Mouse (Mus musculus): ENCODE data around the gene Ifi202b. TPM values are rescaled to one million over a fixed set of nuclear protein-coding genes. Genes with fewer than 3 reads are reported as not detected.
"Not testable (repeated sequence)": the region's sequence is repeated elsewhere in the genome, so short reads cannot be mapped to it uniquely, and the experiment has no call there.

Gene Ifi202b
- 0.07 TPM in 1 of 2 replicates, not detected in the other for polyA plus RNA-seq (2015; fragmentation: Nextera tagmentation; extraction: Ambion mirVana)

DNA sequence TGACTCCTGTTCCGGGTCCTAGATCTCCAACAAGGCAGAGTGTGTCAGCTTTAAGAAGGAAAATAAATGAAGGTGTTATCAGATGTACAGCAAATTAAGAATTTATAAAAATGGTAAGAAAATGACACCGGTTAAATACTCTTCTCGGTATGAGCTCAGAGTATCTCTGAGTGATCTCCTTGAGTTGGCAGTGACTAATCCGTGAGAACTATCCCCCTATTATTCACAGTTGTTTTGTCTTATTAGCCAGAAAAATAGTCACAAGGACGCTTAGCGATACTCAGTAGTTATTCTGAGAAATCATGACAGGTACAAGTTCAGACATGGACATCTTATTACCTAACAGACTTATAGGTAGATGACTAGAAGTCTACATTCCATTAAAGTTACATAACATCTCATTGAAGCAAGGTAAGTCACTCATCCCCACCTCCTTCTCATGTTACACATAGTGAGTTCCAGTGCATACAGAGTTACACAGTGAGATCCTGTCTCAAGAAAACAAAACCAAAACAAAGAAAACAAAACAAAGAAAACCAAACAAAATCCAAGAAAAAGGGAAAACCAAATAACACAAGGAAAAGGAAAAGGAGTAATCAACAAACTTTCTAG lies at the start of gene Ifi202b:
Gene Ifi202b (minus strand): TSS at position 51 of the 612 bp plus-strand sequence.
- H3K9me3 ChIP-seq (ENCODE audit: low read length); H3K4me2 ChIP-seq (replicated peaks; ENCODE audit: low read depth, low read length); H3K9ac ChIP-seq (replicated peaks; ENCODE audit: low read depth); ATAC-seq; H3K27ac ChIP-seq (ENCODE audit: low read length); H3K4me3 ChIP-seq (ENCODE audit: low read depth, low read length); H3K4me1 ChIP-seq (ENCODE audit: insufficient read depth, low read depth, low read length); H3K36me3 ChIP-seq (ENCODE audit: insufficient read depth, low read length); DNase-seq (ENCODE audit: low spot score); H3K27me3 ChIP-seq (replicated peaks; ENCODE audit: insufficient read depth, low read length): not testable (repeated sequence)
- 72% methylated on average over 6 of the region's 6 CpGs for WGBS

DNA sequence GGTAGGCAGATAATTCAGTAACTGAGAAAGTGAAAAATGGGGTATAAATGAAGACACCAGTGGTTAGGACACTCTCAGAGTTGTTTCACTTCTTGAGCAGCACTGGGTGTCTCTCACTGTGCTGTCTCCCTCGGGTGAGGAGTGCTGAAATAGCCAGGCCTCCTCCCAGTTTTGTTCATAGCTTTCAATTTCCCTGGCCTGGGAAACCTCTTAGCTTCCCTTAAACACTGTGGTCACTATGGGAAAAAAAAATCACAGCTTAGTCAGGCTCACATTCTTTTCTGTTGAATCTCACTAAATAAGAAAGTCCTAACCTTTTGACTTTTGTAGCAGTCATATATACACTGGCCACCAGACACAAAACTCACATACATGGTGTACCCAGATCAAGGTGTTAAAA lies 49.2 kb upstream of the Ifi202b start, which contains the start of gene Ifi205:
Gene Ifi205 (minus strand): TSS at position 113 of the 400 bp plus-strand sequence.
- no peaks in the 10 kb centered on the region for H3K9me3 ChIP-seq (ENCODE audit: low read length)
- no peaks in the 10 kb centered on the region for H3K36me3 ChIP-seq (ENCODE audit: insufficient read depth, low read length)
- no peak for DNase-seq (ENCODE audit: low spot score)
- no peaks in the 10 kb centered on the region for H3K27me3 ChIP-seq (replicated peaks; ENCODE audit: insufficient read depth, low read length)
- H3K9ac ChIP-seq (replicated peaks; ENCODE audit: low read depth): no peak within 1 kb of the TSS
- 30% methylated on average over 1 of the region's 1 CpGs for WGBS
- no peak within 1 kb of the TSS for H3K27ac ChIP-seq (ENCODE audit: low read length)
- H3K4me3 ChIP-seq (ENCODE audit: low read depth, low read length): no peak within 1 kb of the TSS
- no peak for ATAC-seq
- H3K4me2 ChIP-seq (replicated peaks; ENCODE audit: low read depth, low read length): no peak within 1 kb of the TSS
- TF ChIP-seq EP300 (IDR thresholded peaks at IDR 0.05) (no peak), CTCF (IDR thresholded peaks at IDR 0.05) (no peak)
- no peaks in the 10 kb centered on the region for H3K4me1 ChIP-seq (ENCODE audit: insufficient read depth, low read depth, low read length)

DNA sequence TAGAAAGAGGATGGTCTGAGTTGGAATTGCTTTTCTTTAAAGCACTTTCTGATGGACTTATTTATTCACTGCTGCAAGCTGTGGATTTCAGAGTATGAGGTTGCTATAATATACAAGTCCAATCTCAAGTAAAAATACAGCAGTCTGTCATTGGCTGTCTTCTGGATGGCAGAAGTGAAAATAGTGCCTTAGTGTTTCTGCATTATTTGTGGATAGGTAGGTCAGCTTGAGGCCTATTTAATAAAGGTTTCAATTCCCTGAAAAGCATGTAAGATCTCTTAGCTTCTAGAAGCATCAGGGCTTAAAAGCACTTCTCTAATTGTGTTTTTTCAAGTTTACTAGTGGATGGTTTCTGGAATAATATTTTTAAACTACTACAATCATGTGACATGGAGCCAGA lies 24.5 kb upstream of the Ifi202b start:
- not testable (repeated sequence) for H3K4me1 ChIP-seq (ENCODE audit: insufficient read depth, low read depth, low read length); H3K9me3 ChIP-seq (ENCODE audit: low read length); DNase-seq (ENCODE audit: low spot score); H3K4me2 ChIP-seq (replicated peaks; ENCODE audit: low read depth, low read length); H3K4me3 ChIP-seq (ENCODE audit: low read depth, low read length); H3K36me3 ChIP-seq (ENCODE audit: insufficient read depth, low read length); H3K27ac ChIP-seq (ENCODE audit: low read length); H3K27me3 ChIP-seq (replicated peaks; ENCODE audit: insufficient read depth, low read length); ATAC-seq; H3K9ac ChIP-seq (replicated peaks; ENCODE audit: low read depth)

DNA sequence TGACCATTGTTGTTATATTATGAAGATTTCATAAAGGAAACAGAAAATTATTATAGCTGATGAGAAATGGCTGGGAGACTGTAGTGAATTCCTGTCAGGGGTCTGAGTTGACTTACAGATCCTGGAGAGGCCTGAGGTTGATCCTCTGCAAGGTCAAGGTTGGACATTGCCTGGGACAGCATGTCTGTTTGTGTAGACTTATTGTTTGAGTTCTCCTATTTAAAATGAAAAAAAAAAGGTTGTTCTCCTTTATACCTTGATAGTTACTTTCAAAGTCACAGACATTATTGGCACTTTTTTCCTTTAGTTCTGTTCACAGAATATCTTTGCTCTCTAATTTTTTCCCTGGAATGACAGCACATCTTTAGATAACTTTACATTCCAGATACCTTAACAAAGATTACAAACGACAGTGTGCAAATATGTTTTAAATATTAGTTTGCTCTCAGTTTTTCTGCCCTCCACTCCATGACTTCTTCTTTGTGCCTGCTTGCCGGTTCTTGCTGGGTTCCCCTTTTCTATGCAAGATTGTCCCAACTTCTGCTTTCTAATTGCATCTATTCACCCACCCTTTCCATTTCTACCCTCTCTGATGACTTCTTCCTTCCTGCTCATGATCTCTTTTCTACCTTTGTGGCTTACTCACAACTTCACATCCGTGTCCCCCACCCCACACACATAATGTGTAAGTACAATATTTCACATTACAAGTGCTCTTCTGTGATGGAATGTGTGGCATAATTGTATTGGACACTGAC lies 22.0 kb upstream of the Ifi202b start:
- not testable (repeated sequence) for H3K4me3 ChIP-seq (ENCODE audit: low read depth, low read length); H3K9me3 ChIP-seq (ENCODE audit: low read length); DNase-seq (ENCODE audit: low spot score); H3K27me3 ChIP-seq (replicated peaks; ENCODE audit: insufficient read depth, low read length); H3K9ac ChIP-seq (replicated peaks; ENCODE audit: low read depth); H3K27ac ChIP-seq (ENCODE audit: low read length); ATAC-seq; H3K4me2 ChIP-seq (replicated peaks; ENCODE audit: low read depth, low read length); H3K36me3 ChIP-seq (ENCODE audit: insufficient read depth, low read length); H3K4me1 ChIP-seq (ENCODE audit: insufficient read depth, low read depth, low read length)
- WGBS: 39% methylated on average over 1 of the region's 3 CpGs

DNA sequence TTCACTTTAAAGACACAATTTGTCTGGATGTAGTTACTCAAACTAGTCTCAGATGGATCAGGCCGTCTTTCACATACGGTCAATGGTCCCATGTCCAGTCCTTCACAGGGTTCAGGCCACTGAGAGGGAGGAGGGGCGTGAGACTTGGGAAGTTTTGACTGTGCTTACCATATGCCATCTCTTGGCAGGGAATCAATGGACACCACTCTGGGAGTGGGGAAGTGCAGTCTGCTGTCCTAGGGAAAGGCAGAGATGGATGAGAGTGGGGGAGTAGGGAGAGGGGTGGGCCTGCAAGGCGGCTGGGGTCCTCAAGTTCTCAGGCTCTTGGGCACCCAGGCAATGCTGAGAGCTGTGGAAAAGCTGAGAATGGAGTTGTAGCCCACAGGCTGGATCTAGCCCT lies 12.5 kb upstream of the Ifi202b start:
- Histone ChIP-seq H3K9ac (replicated peaks; ENCODE audit: low read depth) (no peak overlapping the region), H3K27ac (ENCODE audit: low read length) (no peak overlapping the region), H3K9me3 (ENCODE audit: low read length) (no peaks in the 10 kb centered on the region), H3K27me3 (replicated peaks; ENCODE audit: insufficient read depth, low read length) (no peaks in the 10 kb centered on the region), H3K4me2 (replicated peaks; ENCODE audit: low read depth, low read length) (no peak overlapping the region), H3K4me1 (ENCODE audit: insufficient read depth, low read depth, low read length) (no peaks in the 10 kb centered on the region), H3K4me3 (ENCODE audit: low read depth, low read length) (no peak overlapping the region), H3K36me3 (ENCODE audit: insufficient read depth, low read length) (no peaks in the 10 kb centered on the region)
- ATAC-seq (no peak), DNase-seq (ENCODE audit: low spot score) (no peak)
- WGBS: 83% methylated on average over 4 of the region's 4 CpGs
- no peak for TF ChIP-seq EP300 (IDR thresholded peaks at IDR 0.05)
- no peak for TF ChIP-seq CTCF (IDR thresholded peaks at IDR 0.05)

DNA sequence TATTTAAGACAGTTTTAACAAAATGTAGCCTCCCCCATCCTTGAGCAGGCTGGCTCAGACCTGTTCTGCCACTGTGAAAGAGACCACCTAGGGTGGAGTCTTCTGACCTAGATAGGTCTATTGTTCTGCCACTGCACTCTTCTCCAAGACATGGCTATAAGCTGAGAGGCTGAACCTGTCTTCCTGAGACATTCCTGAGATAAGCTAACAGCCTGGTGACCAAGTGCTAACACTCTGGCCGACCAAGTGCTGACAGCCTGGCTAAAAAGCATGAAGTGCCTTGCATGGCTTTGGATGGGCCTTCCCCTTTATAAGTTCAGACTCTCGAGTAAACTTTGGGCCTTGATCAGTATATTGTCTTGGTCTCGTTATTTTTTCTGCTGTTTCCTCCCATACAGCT lies 1.5 kb downstream of the Ifi202b start:
- not testable (repeated sequence) for H3K4me3 ChIP-seq (ENCODE audit: low read depth, low read length); ATAC-seq; H3K36me3 ChIP-seq (ENCODE audit: insufficient read depth, low read length); H3K27me3 ChIP-seq (replicated peaks; ENCODE audit: insufficient read depth, low read length); H3K27ac ChIP-seq (ENCODE audit: low read length); DNase-seq (ENCODE audit: low spot score); H3K4me1 ChIP-seq (ENCODE audit: insufficient read depth, low read depth, low read length); H3K9ac ChIP-seq (replicated peaks; ENCODE audit: low read depth); H3K9me3 ChIP-seq (ENCODE audit: low read length); H3K4me2 ChIP-seq (replicated peaks; ENCODE audit: low read depth, low read length)
- WGBS: 8% methylated on average over 3 of the region's 3 CpGs
